Mouse (Mus musculus) bone marrow macrophage, adult 2 months (primary cell): ENCODE results near the gene Adgrl2. TPM values are rescaled to one million over a fixed set of nuclear protein-coding genes. Genes with fewer than 3 reads are reported as not detected.

ENCODE experiments used
- H3K27ac ChIP-seq: 2 replicates; pipeline ENCODE4 v1.5.1; 2012; ENCODE audit warnings: low read depth, low read length; ENCODE audit not compliant: insufficient read depth
- H3K4me1 ChIP-seq: 2 replicates; pipeline ENCODE4 v1.6.1; 2012; ENCODE audit warnings: low read length; ENCODE audit not compliant: control insufficient read depth, insufficient read depth
- H3K4me3 ChIP-seq: 2 replicates; pipeline ENCODE4 v1.5.1; 2012; ENCODE audit warnings: mild to moderate bottlenecking, low read length, moderate library complexity; ENCODE audit not compliant: insufficient read depth
- CTCF ChIP-seq: IDR thresholded peaks from 2 replicates; pipeline ENCODE4 v1.5.1; 2012; ENCODE audit warnings: low read depth, mild to moderate bottlenecking, low read length, moderate library complexity
- POLR2A ChIP-seq: IDR thresholded peaks from 2 replicates; pipeline ENCODE4 v1.6.1; 2012; ENCODE audit warnings: mild to moderate bottlenecking, low read depth, low read length, borderline replicate concordance
- polyA plus RNA-seq: library from polyadenylated mRNA; stranded (reverse); fragments of >200 nt; gene quantifications from 2 replicates; pipeline ENCODE4 v1.2.4, GENCODE M21; 2012; ENCODE audit not compliant: missing spikeins, insufficient read depth, insufficient read length

Gene Adgrl2
- polyA plus RNA-seq, 1 experiment, result 42.2 TPM

DNA sequence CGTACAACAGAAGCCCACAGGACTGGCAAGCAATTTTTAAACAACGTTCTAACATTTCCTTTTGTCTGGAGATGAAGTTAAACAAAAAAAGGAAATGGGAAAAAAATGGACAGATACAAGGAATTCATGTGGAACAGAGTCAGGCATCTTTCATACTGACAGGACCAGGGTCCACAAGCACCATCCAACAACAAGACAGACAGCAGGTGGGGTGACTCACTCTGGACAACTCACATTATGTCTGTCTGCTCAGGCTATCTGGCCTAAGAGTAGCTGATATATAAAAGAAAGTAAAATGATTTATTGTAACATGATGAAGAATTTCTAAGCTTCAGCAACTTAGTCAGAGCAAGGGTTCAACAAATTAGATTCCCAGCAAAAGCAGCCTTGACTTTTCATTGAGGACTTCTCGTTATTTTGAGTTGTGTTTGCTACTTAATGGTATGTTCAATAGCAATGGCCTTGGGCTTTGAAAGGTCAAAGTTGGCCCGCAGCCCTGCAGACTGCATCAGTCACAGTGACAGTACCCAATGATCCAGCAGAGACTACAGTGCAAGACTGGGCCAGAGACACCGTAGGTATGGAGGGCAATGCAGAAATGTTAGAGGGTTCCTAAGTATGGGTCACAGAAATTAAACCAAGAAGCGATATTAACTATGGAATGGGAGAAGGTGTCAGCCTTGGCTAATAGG, 171.8 kb downstream of the Adgrl2 start:
- Histone ChIP-seq H3K4me1 (no peaks in the 10 kb centered on the region), H3K27ac (no peak overlapping the region), H3K4me3 (no peak overlapping the region)
- no peak for TF ChIP-seq POLR2A
- TF ChIP-seq CTCF, result no peak

- TF ChIP-seq POLR2A (no peak), CTCF (no peak)
- H3K4me3 ChIP-seq, result no peak overlapping the region
- H3K27ac ChIP-seq, result no peak overlapping the region
- peaks cover 3% of the 10 kb centered on the region for H3K4me1 ChIP-seq
Measured at GRCm38 (mm10) chr3:148817491-148817890, 172.9 kb downstream of the Adgrl2 start.

GRCm38 (mm10) chr3:148813121-148813520, 177.2 kb downstream of the Adgrl2 start:
- Histone ChIP-seq H3K27ac (no peak overlapping the region), H3K4me1 (peaks cover 8% of the 10 kb centered on the region), H3K4me3 (no peak overlapping the region)
- TF ChIP-seq CTCF (no peak), POLR2A (no peak)

DNA sequence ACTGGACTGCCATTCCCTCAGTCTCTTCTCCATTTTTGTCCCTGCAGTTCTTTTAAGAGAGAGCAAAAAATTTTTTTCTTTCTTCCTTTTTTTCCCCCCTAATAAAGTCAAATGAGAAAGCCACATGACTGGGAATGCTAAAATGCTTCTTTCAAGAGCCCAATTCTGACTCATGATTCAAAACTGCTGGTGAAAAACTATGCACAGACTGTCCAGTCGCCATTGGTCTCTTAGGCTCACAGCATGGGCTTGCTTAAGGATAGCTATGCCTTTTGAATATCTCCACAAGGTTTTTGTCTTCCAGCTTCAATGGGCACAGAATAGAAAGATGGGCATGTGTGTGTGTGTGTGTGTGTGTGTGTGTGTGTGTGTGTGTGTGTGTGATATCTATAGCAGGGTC, 178.3 kb downstream of the Adgrl2 start:
- peaks cover 8% of the 10 kb centered on the region for H3K4me1 ChIP-seq
- no peak for TF ChIP-seq CTCF
- no peak for TF ChIP-seq POLR2A
- no peak overlapping the region for H3K4me3 ChIP-seq
- no peak overlapping the region for H3K27ac ChIP-seq

DNA sequence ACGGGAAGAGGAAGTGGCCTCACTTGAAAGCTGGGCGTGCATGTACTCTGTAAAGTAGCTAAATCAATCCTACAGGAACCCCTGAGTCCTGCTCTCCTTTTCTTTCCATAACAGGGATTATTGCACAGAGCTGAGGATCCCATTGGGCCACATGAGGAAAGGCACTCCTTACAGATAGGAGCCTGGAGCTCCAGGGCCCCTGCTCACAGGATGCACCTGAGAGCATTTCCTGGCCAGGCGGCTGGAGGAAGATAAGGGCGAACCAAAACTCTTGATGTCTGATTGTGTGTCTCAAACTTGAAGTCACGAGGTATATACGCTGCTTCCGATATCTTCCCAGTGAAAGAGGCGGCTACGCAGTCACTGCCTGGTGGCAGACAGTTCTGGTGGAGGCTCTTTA, 183.4 kb downstream of the Adgrl2 start:
- TF ChIP-seq CTCF (no peak), POLR2A (no peak)

DNA sequence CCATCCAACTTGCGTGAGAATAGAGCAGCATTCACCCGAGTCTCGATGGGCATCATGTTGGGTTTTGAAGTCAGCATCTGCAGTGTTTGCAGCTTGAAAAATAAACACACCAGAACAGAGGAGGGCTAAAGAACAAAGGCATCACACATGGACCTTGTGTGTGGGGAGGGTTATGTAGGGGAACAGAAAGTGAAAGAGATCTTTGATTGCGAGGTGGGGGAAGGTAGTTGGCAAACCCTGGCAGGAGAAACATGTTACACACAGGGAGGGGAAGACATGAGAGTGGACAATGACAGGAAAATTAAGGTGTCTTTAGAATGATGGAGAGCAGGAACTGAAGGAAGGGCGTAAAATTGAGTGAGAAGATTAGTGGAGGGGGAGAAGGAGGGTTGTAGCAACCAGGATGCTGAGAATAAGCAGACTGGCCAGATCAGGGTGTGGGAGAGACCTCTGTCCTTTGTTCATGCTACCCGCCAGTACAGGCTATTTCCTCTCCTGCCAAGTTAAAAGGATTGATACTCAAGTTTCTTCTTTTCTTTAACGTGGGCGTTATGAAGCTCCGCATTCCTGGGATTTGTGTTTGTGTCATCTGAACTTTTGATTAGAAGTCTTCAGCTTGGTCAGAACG, 197.0 kb downstream of the Adgrl2 start:
- H3K27ac ChIP-seq, result no peak overlapping the region
- no peak for TF ChIP-seq POLR2A
- TF ChIP-seq CTCF, result no peak
- no peak overlapping the region for H3K4me3 ChIP-seq
- peaks cover 4% of the 10 kb centered on the region; the same call in 1 of the 2 replicates for H3K4me1 ChIP-seq

More for the DNA sequence above, 183.4 kb downstream of the Adgrl2 start:
- Histone ChIP-seq H3K27ac (no peak overlapping the region), H3K4me1 (peaks cover 3% of the 10 kb centered on the region; the same call in 1 of the 2 replicates), H3K4me3 (no peak overlapping the region)

DNA sequence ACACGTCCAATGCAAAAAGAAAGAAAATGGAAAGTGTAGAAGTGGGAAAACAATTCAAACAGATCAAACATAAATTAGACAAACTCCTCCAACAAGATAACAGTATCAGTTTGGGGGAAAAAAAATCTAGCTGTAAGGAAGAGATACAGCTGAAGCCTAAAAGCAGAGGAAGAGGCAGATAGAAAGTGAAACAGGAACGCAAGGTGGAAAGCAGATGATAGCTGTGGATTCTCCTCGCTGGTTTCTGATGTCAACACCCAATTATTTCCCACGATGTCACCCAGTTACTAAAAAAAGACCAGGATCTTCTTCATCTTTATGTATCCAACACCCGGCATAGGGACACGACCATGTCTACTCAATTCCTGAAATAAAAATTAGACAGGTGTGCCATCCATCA, 220.0 kb downstream of the Adgrl2 start:
- Histone ChIP-seq H3K4me1 (no peaks in the 10 kb centered on the region), H3K4me3 (no peak overlapping the region), H3K27ac (no peak overlapping the region)
- TF ChIP-seq CTCF (no peak), POLR2A (no peak)
